Mouse (Mus musculus) testis, postnatal 10 days (tissue): Measurements from ENCODE around the gene Actr1a.

Experiments
- DNase-seq: peaks from one replicate; pipeline ENCODE4 v3.0.0; 2021; ENCODE audit warnings: low spot score

Actr1a gene

GRCm38 (mm10) chr19:46395109-46396009 lies at the start of gene Actr1a:
Gene Actr1a (minus strand): TSS chr19:46395748.
- DNase-seq, result peak; percentile 97

- DNase-seq, result peak; percentile 80
Observed at GRCm38 (mm10) chr19:46444209-46444608, 48.7 kb upstream of the Actr1a start.

- no peak for DNase-seq
Observed at GRCm38 (mm10) chr19:46443509-46443908, 48.0 kb upstream of the Actr1a start.

GRCm38 (mm10) chr19:46435492-46435891 lies 39.9 kb upstream of the Actr1a start:
- DNase-seq, result no peak

- DNase-seq, result no peak
Observed at GRCm38 (mm10) chr19:46434591-46434990, 39.0 kb upstream of the Actr1a start.

- no peak for DNase-seq
Observed at GRCm38 (mm10) chr19:46434148-46434547, 38.6 kb upstream of the Actr1a start.

- DNase-seq, result no peak
Observed at GRCm38 (mm10) chr19:46433712-46434111, 38.2 kb upstream of the Actr1a start.

- DNase-seq, result no peak
Observed at GRCm38 (mm10) chr19:46429250-46429649, 33.7 kb upstream of the Actr1a start.

- DNase-seq, result no peak
Observed at GRCm38 (mm10) chr19:46426488-46426887, 30.9 kb upstream of the Actr1a start.

GRCm38 (mm10) chr19:46425266-46425665 lies 29.7 kb upstream of the Actr1a start:
- no peak for DNase-seq

GRCm38 (mm10) chr19:46422384-46423338 lies 27.1 kb upstream of the Actr1a start:
- DNase-seq, result no peak

- DNase-seq, result no peak
Observed at GRCm38 (mm10) chr19:46420410-46420809, 24.9 kb upstream of the Actr1a start.

GRCm38 (mm10) chr19:46418051-46418450 lies 22.5 kb upstream of the Actr1a start:
- no peak for DNase-seq

GRCm38 (mm10) chr19:46416276-46416675 lies 20.7 kb upstream of the Actr1a start:
- DNase-seq, result no peak

GRCm38 (mm10) chr19:46414486-46414885 lies 18.9 kb upstream of the Actr1a start:
- DNase-seq, result no peak

GRCm38 (mm10) chr19:46413969-46414368 lies 18.4 kb upstream of the Actr1a start:
- DNase-seq, result no peak

- DNase-seq, result no peak
Observed at GRCm38 (mm10) chr19:46412056-46412805, 16.7 kb upstream of the Actr1a start.

- no peak for DNase-seq
Observed at GRCm38 (mm10) chr19:46409506-46409905, 14.0 kb upstream of the Actr1a start.

- DNase-seq, result no peak
Observed at GRCm38 (mm10) chr19:46406592-46407386, 11.2 kb upstream of the Actr1a start.

GRCm38 (mm10) chr19:46404030-46404429 lies 8.5 kb upstream of the Actr1a start:
- DNase-seq, result no peak

GRCm38 (mm10) chr19:46400558-46400957 lies 5.0 kb upstream of the Actr1a start:
- no peak for DNase-seq
